Mouse (Mus musculus): ENCODE results near the gene Grap2.

The Grap2 gene

DNA sequence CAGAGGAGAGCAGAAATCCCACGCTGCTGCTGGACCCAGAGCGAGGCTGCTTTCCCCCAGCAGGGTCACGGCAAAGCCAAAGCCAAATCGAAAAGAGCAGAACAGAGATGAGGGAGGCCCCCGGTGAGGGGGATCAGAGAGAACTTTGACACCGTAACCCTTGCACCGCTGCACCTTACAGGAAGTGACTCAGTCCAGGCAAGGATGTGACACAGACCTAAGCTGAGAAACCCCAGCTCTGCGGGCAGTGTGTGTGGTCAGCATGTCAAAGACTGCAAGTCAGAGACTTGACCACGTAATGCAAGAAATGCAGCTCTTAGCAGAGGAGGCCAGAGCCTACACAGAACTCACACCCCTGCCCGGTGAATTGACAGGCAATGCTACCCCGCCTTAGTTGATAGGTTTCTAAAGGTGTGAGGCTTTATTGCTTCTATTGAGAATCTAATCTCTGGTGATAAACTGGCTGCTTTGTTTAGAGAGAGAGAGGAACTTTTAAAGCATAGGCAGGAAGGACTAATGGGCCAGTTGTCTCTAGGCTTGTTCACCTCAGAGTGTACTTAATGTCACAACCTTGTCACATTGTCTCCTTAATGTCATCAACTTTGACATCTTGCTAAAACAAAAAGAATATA, 66.8 kb downstream of the Grap2 start:
- DNase-seq (ENCODE audit: low spot score): peak; percentile 25

GRCm38 (mm10) chr15:80639874-80640273, 67.5 kb downstream of the Grap2 start:
- no peak for DNase-seq (ENCODE audit: low spot score)

- no peak for DNase-seq (ENCODE audit: low spot score)
These were observed 69.5 kb downstream of the Grap2 start for GRCm38 (mm10) chr15:80641702-80642435.

DNA sequence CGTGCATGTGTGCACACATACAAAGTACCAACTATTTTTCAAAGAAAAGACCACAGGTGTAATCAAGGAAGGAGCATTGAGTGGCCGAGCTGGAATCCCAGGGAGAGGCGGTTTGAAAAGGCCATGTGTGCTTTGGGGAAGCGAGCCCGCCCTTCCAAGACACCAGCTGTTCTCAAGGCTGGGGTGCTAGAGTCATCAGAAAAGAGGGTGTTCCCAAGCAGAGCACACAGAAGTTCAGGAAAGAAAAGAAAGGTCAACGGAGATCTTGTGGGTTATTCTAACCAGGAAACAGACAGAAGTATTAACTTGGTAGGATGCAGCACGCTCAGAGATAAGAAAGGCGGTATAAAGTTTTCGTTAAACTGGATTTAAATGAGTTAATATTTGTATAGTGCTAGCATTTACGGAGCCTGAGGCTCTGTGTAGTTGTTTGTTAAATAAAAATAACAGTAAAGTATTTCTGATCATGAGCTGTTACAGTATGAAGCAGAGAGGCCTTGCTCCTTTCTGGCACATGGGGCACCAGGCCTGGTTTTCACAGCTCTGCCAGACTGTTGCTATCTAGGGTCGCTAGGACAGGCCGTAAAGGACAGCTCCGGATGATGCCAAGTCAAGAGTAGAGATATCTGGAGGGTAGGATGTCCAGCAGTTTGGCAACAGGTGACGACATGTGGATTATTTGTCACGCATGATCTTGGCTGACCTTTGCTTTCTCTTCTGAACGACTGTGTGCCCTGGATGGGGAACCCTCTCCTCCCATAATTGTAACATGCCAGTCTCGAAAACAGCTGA, 72.8 kb downstream of the Grap2 start:
- DNase-seq (ENCODE audit: low spot score): no peak

- DNase-seq (ENCODE audit: low spot score): no peak
These were observed 76.7 kb downstream of the Grap2 start for GRCm38 (mm10) chr15:80648977-80649606.

DNA sequence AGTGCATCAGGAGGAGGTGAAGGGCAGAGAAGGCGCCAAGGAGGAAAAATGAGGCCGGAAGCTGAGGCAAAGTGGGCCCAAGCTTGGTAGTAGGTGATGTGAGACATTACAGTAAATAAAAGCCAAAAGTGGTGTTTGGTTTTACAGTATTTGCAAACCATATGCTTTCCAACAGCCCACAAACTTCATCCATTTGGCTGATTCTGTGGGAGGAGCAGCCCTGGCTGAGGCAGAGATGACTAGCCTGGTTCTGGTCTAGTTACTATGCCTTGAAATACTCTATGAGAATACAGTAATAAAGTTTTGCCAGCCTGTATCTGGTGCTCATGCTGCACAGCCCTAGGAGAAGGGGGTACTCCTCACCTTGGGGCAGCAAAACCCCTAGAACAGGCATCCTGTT, 78.0 kb downstream of the Grap2 start:
- DNase-seq (ENCODE audit: low spot score): no peak

DNA sequence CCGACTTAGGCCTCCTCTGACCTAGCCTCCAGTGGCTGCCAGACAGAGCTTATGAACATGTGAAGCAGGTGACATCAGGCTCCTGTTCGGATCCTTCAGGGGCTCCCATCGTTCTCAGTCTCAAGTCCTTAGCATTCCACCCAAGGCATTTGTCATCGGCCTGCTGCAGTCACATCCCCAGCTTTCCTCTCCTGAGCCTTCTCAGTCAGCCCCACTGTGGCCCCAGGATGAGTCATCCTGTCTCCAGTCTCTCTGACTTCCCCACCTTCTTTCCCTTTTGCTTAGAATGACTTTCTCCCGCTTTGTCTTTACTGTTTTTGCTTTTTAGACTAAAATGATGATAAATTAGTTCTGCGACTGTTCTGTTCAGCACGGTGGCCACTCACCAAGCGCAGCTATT, 81.5 kb downstream of the Grap2 start:
- no peak for DNase-seq (ENCODE audit: low spot score)

GRCm38 (mm10) chr15:80658815-80659471, 86.5 kb downstream of the Grap2 start:
- no peak for DNase-seq (ENCODE audit: low spot score)

DNA sequence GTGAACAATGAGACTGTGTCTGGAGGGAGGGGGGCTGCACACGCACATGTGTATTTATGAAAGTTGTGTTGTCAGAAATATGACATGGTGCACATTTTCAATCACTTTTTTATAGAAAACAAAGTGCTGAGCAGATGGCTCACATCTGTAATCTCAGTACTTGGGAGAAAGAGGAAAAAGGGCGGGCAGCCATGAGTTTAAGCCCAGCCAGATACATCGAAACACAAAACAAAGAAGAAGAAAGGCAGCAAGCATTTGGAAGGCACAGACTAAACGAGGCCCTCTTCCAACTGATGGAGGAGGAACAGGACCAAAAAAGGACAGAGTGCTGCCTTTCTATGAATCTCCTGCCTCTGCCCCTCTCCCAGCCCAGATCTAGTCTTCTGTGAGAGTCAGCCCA, 88.6 kb downstream of the Grap2 start:
- no peak for DNase-seq (ENCODE audit: low spot score)

DNA sequence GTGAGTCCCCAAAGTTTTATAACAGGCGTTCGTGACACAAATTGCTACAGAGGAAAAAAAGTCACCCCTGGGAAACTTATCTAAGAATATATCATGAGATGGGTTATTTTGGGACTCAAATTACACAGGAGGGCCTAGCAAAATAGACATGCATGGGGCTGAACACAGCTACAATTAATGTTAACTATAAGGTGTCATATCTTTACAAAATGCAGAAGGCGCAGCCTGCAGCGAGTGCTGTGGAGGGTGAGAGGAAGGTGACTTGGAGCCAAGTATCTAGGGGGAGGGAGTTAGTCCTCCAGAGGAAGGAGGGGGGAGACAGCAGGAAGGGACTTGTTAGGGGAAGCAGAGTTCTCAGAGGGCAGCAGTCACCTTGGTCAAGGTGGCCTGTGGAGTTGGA, 92.0 kb downstream of the Grap2 start:
- no peak for DNase-seq (ENCODE audit: low spot score)

- DNase-seq (ENCODE audit: low spot score): peak; percentile 43
These were observed 99.2 kb downstream of the Grap2 start, which contains the start of gene Fam83f for GRCm38 (mm10) chr15:80671295-80672252. TSS of gene Fam83f (plus strand) at chr15:80671847.

DNA sequence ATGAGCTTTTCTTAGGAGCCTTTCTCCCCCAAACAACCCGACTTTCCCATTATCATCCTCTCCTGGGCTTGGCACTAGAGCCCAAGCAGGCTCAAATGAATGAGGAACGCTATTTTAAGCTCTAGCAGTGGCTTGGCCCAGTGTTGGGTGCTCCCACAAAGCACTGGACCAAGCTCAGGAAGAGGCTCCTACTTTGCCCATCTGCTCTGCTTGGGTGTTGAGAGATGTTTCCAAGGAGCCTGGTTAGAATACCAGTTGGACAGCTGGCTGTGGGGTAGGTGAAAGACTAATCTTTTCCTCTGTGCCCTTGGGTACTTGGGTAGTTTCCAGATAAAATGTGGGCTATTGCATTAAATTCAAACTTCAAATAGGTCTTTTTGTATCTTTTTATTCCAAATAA, 100.4 kb downstream of the Grap2 start:
- no peak for DNase-seq (ENCODE audit: low spot score)

DNA sequence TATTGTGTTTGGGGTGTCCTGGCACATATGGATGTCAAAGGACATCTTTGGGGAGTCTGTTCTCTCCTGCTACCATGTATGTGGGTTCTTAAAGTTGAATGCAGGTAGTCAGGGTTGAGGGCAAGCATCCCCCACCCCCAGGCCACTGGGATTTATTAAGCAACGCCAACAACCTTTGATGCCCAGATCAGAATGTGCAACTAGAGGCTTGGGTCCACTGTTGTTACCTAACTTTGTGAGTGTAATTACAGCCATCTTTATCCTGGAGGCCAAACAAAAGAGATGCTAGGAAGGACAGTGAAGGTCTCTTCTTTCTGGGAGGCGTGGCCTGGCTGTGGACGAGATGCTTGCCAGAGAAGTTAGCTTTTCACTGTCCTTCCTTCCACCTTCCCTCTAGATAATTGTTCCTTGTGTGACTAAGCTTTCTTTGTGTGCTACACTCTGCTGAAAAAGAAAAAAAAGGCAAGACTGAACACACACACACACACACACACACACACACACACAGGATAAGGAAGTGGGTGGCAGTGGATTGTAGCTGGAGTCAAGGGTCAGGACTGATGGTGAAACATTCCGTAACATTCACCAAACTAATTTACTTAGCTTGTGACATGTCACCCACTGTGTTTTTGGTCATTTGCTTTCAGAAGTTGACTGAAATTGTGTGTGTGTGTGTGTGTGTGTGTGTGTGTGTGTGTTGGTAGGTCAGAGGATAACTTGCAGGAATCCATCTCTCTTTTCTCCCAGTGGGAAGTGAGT, 101.1 kb downstream of the Grap2 start:
- no peak for DNase-seq (ENCODE audit: low spot score)

DNA sequence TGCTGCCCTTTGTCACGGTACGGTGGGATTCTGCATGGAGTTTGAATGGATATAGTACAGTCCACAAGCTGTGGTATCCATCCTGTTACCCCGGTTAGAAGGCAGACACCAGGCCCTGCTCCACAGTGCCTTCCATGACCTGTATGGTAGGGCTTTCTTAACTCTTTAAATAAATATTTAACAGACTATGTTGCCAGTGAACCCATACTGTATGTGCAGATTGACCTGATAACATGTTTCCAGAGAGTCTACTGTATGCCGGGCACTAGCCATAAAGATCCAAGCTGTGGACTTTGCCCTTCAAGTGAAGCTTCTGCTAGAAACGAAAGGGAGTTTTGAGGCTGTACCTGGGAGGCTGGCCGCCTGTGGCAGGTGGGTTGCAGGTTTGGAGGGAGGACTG, 102.3 kb downstream of the Grap2 start:
- no peak for DNase-seq (ENCODE audit: low spot score)

- peak; percentile 45 for DNase-seq (ENCODE audit: low spot score)
These were observed 107.3 kb downstream of the Grap2 start for GRCm38 (mm10) chr15:80679515-80680215.

GRCm38 (mm10) chr15:80680347-80681030, 108.1 kb downstream of the Grap2 start:
- no peak for DNase-seq (ENCODE audit: low spot score)

GRCm38 (mm10) chr15:80681466-80681881, 109.1 kb downstream of the Grap2 start:
- no peak for DNase-seq (ENCODE audit: low spot score)

DNA sequence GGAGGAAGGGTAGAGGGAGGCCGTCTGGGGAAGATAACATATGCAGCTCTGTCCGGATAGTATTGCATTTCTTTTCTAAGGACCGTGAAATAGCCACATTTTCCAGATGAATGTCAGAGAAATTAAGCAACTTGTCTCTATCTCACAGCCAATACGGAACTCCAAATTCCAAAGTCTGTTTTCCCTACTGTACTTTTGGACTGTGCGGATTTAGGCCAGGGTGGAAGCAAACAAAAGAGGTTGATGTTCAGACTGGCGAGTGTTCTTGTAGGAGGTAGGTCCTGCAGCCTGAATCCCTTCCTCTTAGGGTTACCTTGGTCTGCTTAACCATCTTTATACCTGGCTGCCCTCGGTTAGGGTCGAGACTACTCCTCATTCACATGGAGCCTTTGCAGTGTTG, 109.9 kb downstream of the Grap2 start:
- no peak for DNase-seq (ENCODE audit: low spot score)

DNA sequence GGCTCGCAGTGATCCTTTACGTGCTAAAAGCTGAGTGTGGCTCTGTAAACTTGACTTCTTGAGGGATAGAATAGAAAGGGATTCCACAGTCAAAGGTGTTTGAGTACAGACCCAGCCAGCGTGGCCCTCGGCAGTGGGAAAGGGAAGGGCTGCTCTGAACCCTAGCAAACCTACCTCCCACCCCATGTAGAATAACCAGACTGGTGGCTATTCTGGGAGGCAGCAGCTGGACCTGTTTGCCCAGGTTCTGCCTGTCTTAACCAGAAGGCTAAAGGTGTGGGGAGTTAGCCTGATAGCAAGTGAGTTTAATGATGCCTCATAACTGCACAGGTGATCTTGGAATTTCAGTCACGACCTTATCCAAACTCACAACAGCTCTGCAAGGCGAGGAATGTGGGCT, 110.8 kb downstream of the Grap2 start:
- DNase-seq (ENCODE audit: low spot score): no peak

Data from ovary, postnatal 36 days (tissue).